Comparison of ENCODE assay signal across 15 mouse cellular contexts in genomic region chr3:116964426-116964825, GRCm38 (mm10). TPM values are rescaled to one million over a fixed set of nuclear protein-coding genes. Genes with fewer than 3 reads are reported as not detected.
DNase-seq lines count a peak whose midpoint lies in the region; ATAC-seq and TF ChIP-seq lines count a peak whose summit lies in the region.
"Had no signal": no experiment of that assay in that cellular context is flagged by ENCODE, and none has a peak within 500 bp of the region (broad histone marks: within the 10 kb centered on the region; RNA-seq: fewer than 3 reads in every experiment).

No protein-coding gene starts in this region.

- H3K9ac ChIP-seq in hindbrain, postnatal 0 days (replicated peaks; ENCODE audit: low read length), result no peak overlapping the region
- no peak overlapping the region for H3K9ac ChIP-seq in hindbrain, embryonic 16.5 days (ENCODE audit: low read depth, low read length)
- H3K9ac ChIP-seq in midbrain, embryonic 16.5 days (ENCODE audit: low read depth, low read length), result no peak overlapping the region
- H3K9ac ChIP-seq: hindbrain, embryonic 14.5 days had no signal

- no peaks in the 10 kb centered on the region for H3K27me3 ChIP-seq in hindbrain, postnatal 0 days (ENCODE audit: insufficient read depth, low read length)
- no peaks in the 10 kb centered on the region for H3K27me3 ChIP-seq in hindbrain, embryonic 16.5 days (replicated peaks; ENCODE audit: control insufficient read depth, insufficient read depth, low read length)
- H3K27me3 ChIP-seq in midbrain, embryonic 16.5 days (ENCODE audit: control insufficient read depth, insufficient read depth, low read depth, low read length), result no peaks in the 10 kb centered on the region
- H3K27me3 ChIP-seq: CH12.LX had no signal

- no peaks in the 10 kb centered on the region for H3K36me3 ChIP-seq in hindbrain, postnatal 0 days (ENCODE audit: insufficient read depth, low read length)
- no peaks in the 10 kb centered on the region for H3K36me3 ChIP-seq in hindbrain, embryonic 16.5 days (ENCODE audit: control insufficient read depth, insufficient read depth, low read length)
- H3K36me3 ChIP-seq in midbrain, embryonic 16.5 days (ENCODE audit: control insufficient read depth, insufficient read depth, low read length), result no peaks in the 10 kb centered on the region
- H3K36me3 ChIP-seq: forebrain, embryonic 10.5 days had no signal

- ATAC-seq in hindbrain, postnatal 0 days, result no peak
- ATAC-seq in hindbrain, embryonic 16.5 days, result no peak
- ATAC-seq in frontal cortex, adult (ENCODE audit: low TSS enrichment), result no peak
- ATAC-seq in midbrain, embryonic 16.5 days, result no peak

- H3K27ac ChIP-seq in hindbrain, postnatal 0 days, result no peak overlapping the region
- no peak overlapping the region for H3K27ac ChIP-seq in hindbrain, embryonic 16.5 days (ENCODE audit: low read depth, low read length)
- H3K27ac ChIP-seq in midbrain, embryonic 16.5 days (ENCODE audit: low read length), result no peak overlapping the region
- H3K27ac ChIP-seq: forebrain, embryonic 10.5 days; hindbrain, embryonic 14.5 days had no signal

- TF ChIP-seq CTCF in hindbrain, postnatal 0 days (IDR thresholded peaks at IDR 0.05; ENCODE audit: low read depth), result no peak

- H3K9me3 ChIP-seq in hindbrain, postnatal 0 days (ENCODE audit: low read length), result no peaks in the 10 kb centered on the region
- no peaks in the 10 kb centered on the region for H3K9me3 ChIP-seq in hindbrain, embryonic 16.5 days (ENCODE audit: control insufficient read depth, low read length)
- no peaks in the 10 kb centered on the region for H3K9me3 ChIP-seq in midbrain, embryonic 16.5 days (replicated peaks; ENCODE audit: control insufficient read depth, low read length, poor library complexity, severe bottlenecking)
- H3K9me3 ChIP-seq: forebrain, embryonic 10.5 days had no signal

- DNase-seq in hindbrain, postnatal 0 days (ENCODE audit: low spot score), result peak; percentile 39
- peak; percentile 12 for DNase-seq in right cerebral cortex, postnatal 4 days
- DNase-seq in right cerebral cortex, postnatal 25 days, result no peak
- peak; percentile 81 for DNase-seq in heart, adult 8-10 months (ENCODE audit: low spot score)
- peak; percentile 49 to 61 for DNase-seq in lung, postnatal 4 days
- DNase-seq: cerebellum, postnatal 36 days; thymus, postnatal 14 days had no signal

- H3K4me3 ChIP-seq in hindbrain, postnatal 0 days (ENCODE audit: low read length), result no peak overlapping the region
- no peak overlapping the region for H3K4me3 ChIP-seq in hindbrain, embryonic 16.5 days (ENCODE audit: low read length)
- no peak overlapping the region for H3K4me3 ChIP-seq in midbrain, embryonic 16.5 days (ENCODE audit: low read depth, low read length)
- H3K4me3 ChIP-seq: forebrain, embryonic 10.5 days had no signal

- H3K4me2 ChIP-seq in hindbrain, postnatal 0 days (ENCODE audit: low read depth, low read length), result no peak overlapping the region
- no peak overlapping the region for H3K4me2 ChIP-seq in hindbrain, embryonic 16.5 days (ENCODE audit: low read length)
- H3K4me2 ChIP-seq in midbrain, embryonic 16.5 days (ENCODE audit: low read length), result no peak overlapping the region
- H3K4me2 ChIP-seq: hindbrain, embryonic 14.5 days had no signal

- WGBS in hindbrain, postnatal 0 days, result 49% methylated on average over 9 of the region's 9 CpGs
- 65% methylated on average over 9 of the region's 9 CpGs for WGBS in hindbrain, embryonic 16.5 days
- 86% methylated on average over 9 of the region's 9 CpGs for WGBS in midbrain, embryonic 16.5 days

- no peaks in the 10 kb centered on the region; the same call in 1 of the 2 replicates for H3K4me1 ChIP-seq in hindbrain, postnatal 0 days (ENCODE audit: insufficient read depth, low read length)
- H3K4me1 ChIP-seq in hindbrain, embryonic 16.5 days (ENCODE audit: control insufficient read depth, insufficient read depth, low read depth, low read length), result peaks cover 6% of the 10 kb centered on the region; the same call in 1 of the 2 replicates
- H3K4me1 ChIP-seq in midbrain, embryonic 16.5 days (ENCODE audit: control insufficient read depth, insufficient read depth, low read length), result peaks cover 12% of the 10 kb centered on the region

RNA-seq across cellular contexts. Expression of gene 4930455H04Rik, which starts 3.6 kb away (rescaled TPM):
- total RNA-seq in hindbrain, postnatal 0 days (2014; rRNA removed), result not detected in 2 replicates
- polyA plus RNA-seq in hindbrain, postnatal 0 days (2015; fragmentation: Nextera tagmentation; extraction: Ambion mirVana), result not detected in 2 replicates
- polyA plus RNA-seq in hindbrain, embryonic 16.5 days (2015; fragmentation: Nextera tagmentation; extraction: Ambion mirVana), result not detected in 2 replicates
- total RNA-seq in heart, adult 8-10 months (2022), result not detected
- not detected in 2 replicates for polyA plus RNA-seq in midbrain, embryonic 16.5 days (2015; fragmentation: Nextera tagmentation; extraction: Ambion mirVana)
- total RNA-seq: CH12.LX; layer of hippocampus, postnatal 14 days had no signal
- polyA plus RNA-seq: forebrain, embryonic 10.5 days; hindbrain, embryonic 14.5 days; liver, embryonic 16.5 days had no signal

RNA-seq across cellular contexts. Expression of gene Palmd, which starts 4.4 kb away (rescaled TPM):
- total RNA-seq in hindbrain, postnatal 0 days (2014; rRNA removed), result 2.9 and 4.9 TPM in 2 replicates
- polyA plus RNA-seq in hindbrain, postnatal 0 days (2015; fragmentation: Nextera tagmentation; extraction: Ambion mirVana), result 9.1 and 9.7 TPM in 2 replicates
- polyA plus RNA-seq in hindbrain, embryonic 16.5 days (2015; fragmentation: Nextera tagmentation; extraction: Ambion mirVana), result 9.6 and 10.7 TPM in 2 replicates
- 10 to 100 TPM; 44.2 to 59.7 (median 53.0) TPM for total RNA-seq in heart, adult 8-10 months (2022)
- polyA plus RNA-seq in midbrain, embryonic 16.5 days (2015; fragmentation: Nextera tagmentation; extraction: Ambion mirVana), result 8.8 and 9.2 TPM in 2 replicates
- total RNA-seq: CH12.LX had no signal
